Comparison of ENCODE assay signal across 10 mouse cellular contexts in genomic region chr1:178241884-178242508, GRCm38 (mm10). TPM values are rescaled to one million over a fixed set of nuclear protein-coding genes. Genes with fewer than 3 reads are reported as not detected.
DNase-seq lines count a peak whose midpoint lies in the region; ATAC-seq and TF ChIP-seq lines count a peak whose summit lies in the region.
"Had no signal": no experiment of that assay in that cellular context is flagged by ENCODE, and none has a peak within 500 bp of the region (broad histone marks: within the 10 kb centered on the region; RNA-seq: fewer than 3 reads in every experiment).

No protein-coding gene starts in this region.

- H3K4me3 ChIP-seq in small intestine, adult 2 months (ENCODE audit: low read depth, low read length): no peak overlapping the region

- peak; percentile 51; the same call in 1 of the 2 replicates for TF ChIP-seq CTCF in small intestine, adult 2 months (IDR thresholded peaks at IDR 0.05; ENCODE audit: extremely low read depth, insufficient read length, insufficient replicate concordance, low read depth, low read length)

- H3K27me3 ChIP-seq in small intestine, adult 2 months (ENCODE audit: control insufficient read depth, insufficient read depth, low read length): no peaks in the 10 kb centered on the region

- peaks cover 24% of the 10 kb centered on the region for H3K36me3 ChIP-seq in small intestine, adult 2 months (ENCODE audit: control insufficient read depth, insufficient read depth, low read length)

- 98% methylated on average over 1 of the region's 1 CpGs for WGBS in small intestine, adult 2 months

- H3K4me1 ChIP-seq in small intestine, adult 2 months (ENCODE audit: control insufficient read depth, insufficient read depth, insufficient read length, low read length): no peaks in the 10 kb centered on the region

- no peak for TF ChIP-seq POLR2A in small intestine, adult 2 months (IDR thresholded peaks at IDR 0.05; ENCODE audit: low read depth, low read length)

- peak; percentile 49 for DNase-seq in lung, postnatal 25 days (ENCODE audit: low spot score)
- DNase-seq in lung, postnatal 14 days: no peak
- peak; percentile 49 for DNase-seq in ES-CJ7 (ENCODE audit: low read depth, low spot score)
- no peak for DNase-seq in ovary, postnatal 14 days (ENCODE audit: low spot score)
- no peak for DNase-seq in heart, postnatal 36 days
- DNase-seq: cerebellum, adult 9-11 months; kidney, postnatal 10 days had no signal

- ATAC-seq in common myeloid progenitor, adult 5-6 weeks (replicated peaks; ENCODE audit: low read depth, poor library complexity, severe bottlenecking): peak; percentile 76

- H3K27ac ChIP-seq in small intestine, adult 2 months (ENCODE audit: insufficient read depth, low read depth, low read length): no peak overlapping the region
- H3K27ac ChIP-seq: macrophage had no signal

- intact Hi-C loops in heart, postnatal 36 days (cut with DNase I): loop anchor here (5.0 kb wide), 1 partner anchor 60 kb away; no protein-coding TSS in a partner anchor

RNA-seq across cellular contexts. Expression of gene Desi2, which starts 54.8 kb away (rescaled TPM):
- total RNA-seq in common myeloid progenitor, adult 5-6 weeks (2017): 13.9 and 15.0 TPM in 2 replicates
- polyA plus RNA-seq in small intestine, adult 2 months (2012; rRNA removed): 3.1 and 4.8 TPM in 2 replicates
- total RNA-seq in heart, postnatal 36 days (2021): 10 to 100 TPM; 16.0 to 17.0 TPM

Comparison
In these comparisons a context has a peak if more than half of its experiments do, and no peak if none do; other contexts are left out.
1. DNase-seq: peak in lung, postnatal 25 days (single experiment) and ES-CJ7 (single experiment); none in lung, postnatal 14 days (single experiment), ovary, postnatal 14 days (single experiment) and heart, postnatal 36 days (0 of 2).